Mouse (Mus musculus) heart, adult 18-20 months (tissue): ENCODE data around the gene Gm21663. TPM values are rescaled to one million over a fixed set of nuclear protein-coding genes. Genes with fewer than 3 reads are reported as not detected.
"Not testable (repeated sequence)": the region's sequence is repeated elsewhere in the genome, so short reads cannot be mapped to it uniquely, and the experiment has no call there.

ENCODE experiments used
- DNase-seq, 2 experiments: peaks; one replicate each; pipeline ENCODE4 v3.0.0; 2021 to 2022; ENCODE audit warnings: mixed read lengths in 1 of 2
- long read RNA-seq, 2 experiments: library from polyadenylated mRNA; stranded (forward); transcript quantifications; one replicate each; pipeline ENCODE4 v2.0.0; 2021
- total RNA-seq, 2 experiments: library from RNA; stranded (reverse); gene quantifications; 2 replicates each; pipeline ENCODE4 v1.2.3; 2021

Gm21663 gene
- total RNA-seq: not detected
- long read RNA-seq, experiment 1: 0 reads
- long read RNA-seq, experiment 2: 0 reads

DNA sequence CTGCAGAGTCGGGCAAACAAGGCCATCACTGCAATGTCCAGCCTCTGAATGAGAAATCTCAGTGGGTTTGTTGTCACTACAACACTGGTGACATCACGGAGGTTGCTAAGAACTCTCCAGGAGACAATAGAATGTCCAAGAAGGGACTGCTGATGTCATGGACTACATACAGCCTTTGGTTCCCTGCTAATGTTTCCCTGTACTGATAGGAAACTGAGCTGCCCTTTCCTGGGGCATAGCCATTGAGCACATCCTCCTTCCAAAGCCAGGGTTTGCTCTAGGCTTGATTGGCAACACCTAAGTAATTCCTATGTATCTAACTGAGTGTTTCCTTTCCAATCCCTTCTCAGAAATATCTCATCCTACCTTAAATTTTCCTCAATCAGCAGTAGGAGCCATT is at the start of gene Gm21663:
Gm21663 (minus strand) TSS at position 101 of the 400 bp plus-strand sequence.
- DNase-seq: not testable (repeated sequence)

DNA sequence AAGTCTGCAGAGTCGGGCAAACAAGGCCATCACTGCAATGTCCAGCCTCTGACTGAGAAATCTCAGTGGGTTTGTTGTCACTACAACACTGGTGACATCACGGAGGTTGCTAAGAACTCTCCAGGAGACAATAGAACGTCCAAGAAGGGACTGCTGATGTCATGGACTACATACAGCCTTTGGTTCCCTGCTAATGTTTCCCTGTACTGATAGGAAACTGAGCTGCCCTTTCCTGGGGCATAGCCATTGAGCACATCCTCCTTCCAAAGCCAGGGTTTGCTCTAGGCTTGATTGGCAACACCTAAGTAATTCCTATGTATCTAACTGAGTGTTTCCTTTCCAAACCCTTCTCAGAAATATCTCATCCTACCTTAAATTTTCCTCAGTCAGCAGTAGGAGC is 46.4 kb upstream of the Gm21663 start, which contains the start of gene Gm21698:
Gm21698 (minus strand) TSS at position 101 of the 400 bp plus-strand sequence.
- not testable (repeated sequence) for DNase-seq

DNA sequence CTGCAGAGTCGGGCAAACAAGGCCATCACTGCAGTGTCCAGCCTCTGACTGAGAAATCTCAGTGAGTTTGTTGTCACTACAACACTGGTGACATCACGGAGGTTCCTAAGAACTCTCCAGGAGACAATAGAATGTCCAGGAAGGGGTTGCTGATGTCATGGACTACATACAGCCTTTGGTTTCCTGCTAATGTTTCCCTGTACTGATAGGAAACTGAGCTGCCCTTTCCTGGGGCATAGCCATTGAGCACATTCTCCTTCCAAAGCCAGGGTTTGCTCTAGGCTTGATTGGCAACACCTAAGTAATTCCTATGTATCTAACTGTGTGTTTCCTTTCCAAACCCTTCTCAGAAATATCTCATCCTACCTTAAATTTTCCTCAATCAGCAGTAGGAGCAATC is 30.4 kb upstream of the Gm21663 start, which contains the start of gene Gm21680:
Gm21680 (minus strand) TSS at position 101 of the 400 bp plus-strand sequence.
- DNase-seq: not testable (repeated sequence)

DNA sequence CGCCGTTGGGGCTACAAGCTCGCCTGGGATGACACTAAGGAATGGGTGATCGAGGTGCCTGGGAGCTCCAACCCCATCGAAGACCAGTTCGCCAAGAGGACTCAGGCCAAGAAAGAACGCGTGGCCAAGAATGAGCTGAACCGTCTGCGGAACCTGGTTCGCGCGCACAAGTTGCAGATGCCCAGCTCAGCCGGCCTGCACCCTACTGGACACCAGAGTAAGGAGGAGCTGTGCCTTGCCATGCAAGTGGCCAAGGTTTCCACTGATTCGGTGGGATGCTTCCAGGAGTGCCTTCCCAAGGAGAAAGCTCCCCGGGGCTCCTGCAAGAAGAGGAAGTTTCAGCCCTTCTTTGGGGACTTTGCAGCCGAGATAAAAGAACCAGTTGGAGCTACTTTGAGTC is 14.9 kb upstream of the Gm21663 start:
- not testable (repeated sequence) for DNase-seq

DNA sequence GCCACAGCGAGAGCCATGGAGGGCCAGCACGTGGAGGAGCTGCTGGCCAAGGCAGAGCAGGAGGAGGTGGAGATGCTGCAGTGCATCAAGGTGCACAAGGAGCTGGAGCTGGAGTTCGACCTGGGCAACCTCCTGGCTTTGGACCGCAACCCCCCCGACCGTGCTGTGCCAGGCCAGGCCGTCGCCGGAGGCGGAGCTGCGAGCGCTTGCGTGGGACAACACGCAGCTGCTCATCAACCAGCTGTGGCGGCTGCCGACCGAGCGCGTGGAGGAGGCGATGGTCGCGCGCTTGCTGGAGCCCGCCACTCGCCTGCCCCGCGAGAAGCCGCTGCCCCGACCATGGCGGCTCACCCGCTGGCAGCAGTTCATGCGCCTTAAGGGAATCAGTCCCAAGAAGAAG is 14.4 kb upstream of the Gm21663 start:
- not testable (repeated sequence) for DNase-seq

DNA sequence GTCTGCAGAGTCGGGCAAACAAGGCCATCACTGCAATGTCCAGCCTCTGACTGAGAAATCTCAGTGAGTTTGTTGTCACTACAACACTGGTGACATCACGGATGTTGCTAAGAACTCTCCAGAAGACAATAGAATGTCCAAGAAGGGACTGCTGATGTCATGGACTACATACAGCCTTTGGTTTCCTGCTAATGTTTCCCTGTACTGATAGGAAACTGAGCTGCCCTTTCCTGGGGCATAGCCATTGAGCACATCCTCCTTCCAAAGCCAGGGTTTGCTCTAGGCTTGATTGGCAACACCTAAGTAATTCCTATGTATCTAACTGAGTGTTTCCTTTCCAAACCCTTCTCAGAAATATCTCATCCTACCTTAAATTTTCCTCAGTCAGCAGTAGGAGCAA is 12.1 kb upstream of the Gm21663 start, which contains the start of gene Gm21671:
Gm21671 (minus strand) TSS at position 101 of the 400 bp plus-strand sequence.
- DNase-seq: not testable (repeated sequence)

DNA sequence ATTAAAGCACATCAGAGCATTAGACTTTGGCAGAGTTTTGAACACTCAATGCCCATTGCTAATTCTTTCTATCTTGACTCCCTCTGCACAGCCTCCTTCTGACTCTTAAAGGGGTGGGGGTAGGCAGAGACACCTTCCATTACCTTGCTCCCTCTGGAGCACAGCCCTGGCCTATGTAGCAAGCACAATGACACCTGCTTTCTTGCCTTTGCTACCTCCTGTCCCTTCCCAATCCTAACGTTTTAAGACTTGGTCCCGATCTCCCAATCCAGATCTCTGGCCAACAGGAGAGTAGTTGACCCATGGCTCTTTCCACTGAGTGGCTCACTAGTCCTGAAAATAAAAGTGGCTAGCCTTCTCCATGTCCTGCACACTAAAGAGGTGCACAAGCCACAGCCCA is 3.2 kb upstream of the Gm21663 start:
- DNase-seq: not testable (repeated sequence)

DNA sequence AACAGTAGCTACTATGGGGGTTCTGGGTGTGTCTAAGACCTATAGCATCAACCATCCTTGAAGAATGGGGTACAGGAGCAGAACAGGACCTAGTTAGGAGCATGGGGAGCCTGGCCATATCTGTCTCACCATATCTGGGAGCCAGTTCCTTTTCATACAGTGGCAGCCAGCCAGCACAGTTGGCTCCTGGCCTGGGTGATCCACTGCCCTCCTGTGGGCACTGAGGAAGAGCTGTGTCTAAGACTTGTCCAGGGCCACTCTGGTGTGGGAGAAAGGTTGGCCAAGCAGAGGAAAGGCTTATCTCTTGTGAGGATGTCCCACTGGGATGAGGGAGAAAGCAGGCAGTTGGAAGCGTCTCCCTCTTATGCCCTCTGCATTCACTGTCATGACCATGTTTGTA is 50.9 kb downstream of the Gm21663 start:
- peak; percentile 38 to 67 for DNase-seq

DNA sequence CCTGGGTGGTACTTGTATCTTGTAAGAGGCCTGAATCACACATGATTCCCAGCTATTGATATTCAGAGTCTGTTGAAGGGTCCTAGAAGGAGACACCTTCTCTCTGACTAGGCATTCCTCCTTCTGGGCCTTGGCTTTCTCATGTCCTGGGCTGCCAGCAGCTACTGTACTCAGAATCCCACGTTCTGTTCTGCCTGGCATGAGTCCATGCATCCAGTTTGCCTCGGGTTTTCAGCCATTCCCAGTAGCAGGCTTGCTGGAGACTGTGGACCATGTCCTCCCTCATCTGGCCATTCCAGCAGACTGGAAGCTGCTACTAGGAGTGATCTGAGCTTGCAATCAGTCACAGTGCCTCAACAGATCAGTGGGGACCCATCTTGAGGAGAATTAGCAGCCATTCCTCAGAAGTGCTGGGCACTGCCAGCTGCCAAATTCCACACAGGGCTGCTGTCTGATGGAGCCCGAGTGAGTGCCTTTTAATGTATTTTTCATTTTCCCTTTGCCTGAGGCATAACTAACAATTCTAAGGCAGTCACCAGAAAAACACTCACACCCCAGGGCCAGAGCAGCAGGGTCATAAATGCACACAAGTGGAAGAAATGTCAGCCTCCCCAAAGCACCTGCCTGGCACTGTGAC is 52.3 kb downstream of the Gm21663 start:
- DNase-seq: no peak

DNA sequence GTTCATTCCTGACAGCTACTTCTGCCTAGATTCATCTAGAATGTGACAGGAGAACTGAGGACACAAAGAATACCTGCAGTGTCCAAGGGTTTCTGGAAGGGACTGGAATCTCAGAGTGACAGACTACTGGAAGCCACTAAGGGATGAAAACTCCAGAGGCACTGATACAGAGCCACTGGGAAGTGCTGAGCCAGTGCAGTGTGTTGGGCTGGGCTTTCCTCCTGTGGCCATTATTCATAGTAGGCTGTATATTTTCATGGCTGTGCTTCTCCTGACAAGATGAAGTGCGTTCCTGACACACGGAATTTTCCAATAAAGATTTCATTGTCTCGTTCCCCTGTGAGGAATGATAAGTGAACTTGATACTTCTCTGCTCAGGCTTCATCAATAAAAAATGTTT is 55.5 kb downstream of the Gm21663 start:
- DNase-seq: no peak

Other genes with a start within 250 kb of the Gm21663 start
- 1 to 10 TPM; 5.6 to 6.2 TPM for gene Xrcc2, start 236.6 kb downstream of the Gm21663 start, total RNA-seq
- gene Actr3b, start 182.4 kb downstream of the Gm21663 start, total RNA-seq: 10 to 100 TPM; 41.9 to 47.6 TPM
- gene Gm21671, start 12.0 kb upstream of the Gm21663 start, total RNA-seq: not detected
- gene Gm21680, start 30.3 kb upstream of the Gm21663 start, total RNA-seq: not detected
- not detected for gene Gm21698, start 46.3 kb upstream of the Gm21663 start, total RNA-seq
- gene Gm1979, start 62.4 kb upstream of the Gm21663 start, total RNA-seq: under 1 TPM in 1 of 2 experiments, not detected in 1; 0.15 TPM
- gene Gm5862, start 80.5 kb upstream of the Gm21663 start, total RNA-seq: not detected
- not detected for gene Speer4a, start 97.2 kb upstream of the Gm21663 start, total RNA-seq
- not detected for gene Gm7347, start 116.2 kb upstream of the Gm21663 start, total RNA-seq
- gene Gm10471, start 146.9 kb upstream of the Gm21663 start, total RNA-seq: not detected
- not detected for gene 5031410I06Rik, start 163.0 kb upstream of the Gm21663 start, total RNA-seq
- not detected for gene Gm10220, start 179.0 kb upstream of the Gm21663 start, total RNA-seq